Mouse (Mus musculus): ENCODE measurements around the gene Fzd9.

DNA sequence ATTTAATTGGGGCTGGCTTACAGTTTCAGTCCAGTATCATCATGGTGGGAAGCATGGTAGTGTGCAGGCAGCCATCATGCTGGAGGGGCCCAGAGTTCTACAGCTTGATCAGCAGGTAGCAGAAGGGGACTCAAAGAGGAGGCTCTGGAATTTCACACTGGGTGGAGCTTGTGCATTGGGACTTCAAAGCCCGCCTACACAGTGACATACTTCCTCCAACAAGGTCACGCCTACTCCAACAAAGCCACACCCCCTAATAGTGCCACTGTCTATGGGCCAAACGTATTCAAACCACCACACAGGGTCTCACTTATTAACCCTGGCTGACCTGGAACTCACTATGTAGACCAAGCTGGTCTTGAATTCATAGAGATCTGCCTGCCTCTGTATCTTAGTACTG lies 5.1 kb upstream of the Fzd9 start:
- TF ChIP-seq CTCF (IDR thresholded peaks at IDR 0.05; ENCODE audit: low read depth, low read length): no peak
- TF ChIP-seq POLR2A (IDR thresholded peaks at IDR 0.05; ENCODE audit: insufficient read depth, low read length): no peak

All from ES-Bruce4 (cell line).